Mouse (Mus musculus): ENCODE measurements around the gene Abcg1.

The Abcg1 gene

GRCm38 (mm10) chr17:31042751-31043150 lies 14.7 kb upstream of the Abcg1 start:
- no peak for DNase-seq

- peak; percentile 72 to 84 for DNase-seq
These were observed 643 bp downstream of the Abcg1 start for GRCm38 (mm10) chr17:31057891-31058744.

- peak; percentile 82 to 84 for DNase-seq
These were observed 1.2 kb downstream of the Abcg1 start for GRCm38 (mm10) chr17:31058745-31059085.

- DNase-seq: no peak
These were observed 2.7 kb downstream of the Abcg1 start for GRCm38 (mm10) chr17:31060196-31060587.

- DNase-seq: peak; percentile 52 to 59
These were observed 3.3 kb downstream of the Abcg1 start for GRCm38 (mm10) chr17:31060588-31061345.

- no peak for DNase-seq
These were observed 4.0 kb downstream of the Abcg1 start for GRCm38 (mm10) chr17:31061346-31062095.

- DNase-seq: no peak
These were observed 8.6 kb downstream of the Abcg1 start for GRCm38 (mm10) chr17:31066058-31066457.

GRCm38 (mm10) chr17:31067051-31067450 lies 9.6 kb downstream of the Abcg1 start:
- peak in 1 of 2 experiments; percentile 57 for DNase-seq

- no peak for DNase-seq
These were observed 11.6 kb downstream of the Abcg1 start for GRCm38 (mm10) chr17:31069121-31069520.

- DNase-seq: peak in 1 of 2 experiments; percentile 8
These were observed 12.4 kb downstream of the Abcg1 start for GRCm38 (mm10) chr17:31069845-31070244.

GRCm38 (mm10) chr17:31070403-31071185 lies 13.1 kb downstream of the Abcg1 start:
- no peak for DNase-seq

GRCm38 (mm10) chr17:31071421-31072301 lies 14.2 kb downstream of the Abcg1 start:
- DNase-seq: peak; percentile 66 to 69

- peak in 1 of 2 experiments; percentile 20 for DNase-seq
These were observed 15.4 kb downstream of the Abcg1 start for GRCm38 (mm10) chr17:31072872-31073271.

GRCm38 (mm10) chr17:31073273-31074052 lies 16.0 kb downstream of the Abcg1 start:
- DNase-seq: peak; percentile 93

GRCm38 (mm10) chr17:31074053-31074590 lies 16.6 kb downstream of the Abcg1 start:
- DNase-seq: peak in 1 of 2 experiments; percentile 11

GRCm38 (mm10) chr17:31074666-31075065 lies 17.2 kb downstream of the Abcg1 start:
- DNase-seq: peak in 1 of 2 experiments; percentile 1

GRCm38 (mm10) chr17:31075471-31075870 lies 18.0 kb downstream of the Abcg1 start:
- no peak for DNase-seq

- DNase-seq: no peak
These were observed 20.1 kb downstream of the Abcg1 start for GRCm38 (mm10) chr17:31077561-31077960.

GRCm38 (mm10) chr17:31078581-31078980 lies 21.1 kb downstream of the Abcg1 start:
- no peak for DNase-seq
